Mouse (Mus musculus) large intestine, adult 2 months (tissue): ENCODE measurements at regions not wholly inside any gene's neighbourhood (a gene's known extent, or its start where the extent isn't known, plus 50 kb on each side); places are given as distances from the start of the nearest gene placed in this dataset.

Experiments
- DNase-seq: peaks from one replicate; pipeline ENCODE4 v3.0.0-alpha.2; 2012; ENCODE audit warnings: low read depth, low spot score
- WGBS: fragments of 180-500 bp; shearing (Covaris S2); methylation state at CpG from one replicate; pipeline ENCODE4 v1.1.7; 2018; 5-methylcytosine and 5-hydroxymethylcytosine counted together

GRCm38 (mm10) chr15:87188816-87189455 lies 355.2 kb upstream of the Fam19a5 start:
- WGBS: 71% methylated on average over 9 of the region's 9 CpGs
- DNase-seq: no peak

GRCm38 (mm10) chr15:87191901-87192300 lies 352.2 kb upstream of the Fam19a5 start:
- WGBS: 71% methylated on average over 4 of the region's 4 CpGs
- DNase-seq: no peak

GRCm38 (mm10) chr15:87196306-87196893 lies 347.7 kb upstream of the Fam19a5 start:
- WGBS: 67% methylated on average over 6 of the region's 6 CpGs
- DNase-seq: no peak

- WGBS: 76% methylated on average over 8 of the region's 8 CpGs
- DNase-seq: no peak
Measured at GRCm38 (mm10) chr15:87199641-87200040, 344.5 kb upstream of the Fam19a5 start.

GRCm38 (mm10) chr15:87200282-87201048 lies 343.6 kb upstream of the Fam19a5 start:
- 74% methylated on average over 19 of the region's 19 CpGs for WGBS
- DNase-seq: no peak

DNA sequence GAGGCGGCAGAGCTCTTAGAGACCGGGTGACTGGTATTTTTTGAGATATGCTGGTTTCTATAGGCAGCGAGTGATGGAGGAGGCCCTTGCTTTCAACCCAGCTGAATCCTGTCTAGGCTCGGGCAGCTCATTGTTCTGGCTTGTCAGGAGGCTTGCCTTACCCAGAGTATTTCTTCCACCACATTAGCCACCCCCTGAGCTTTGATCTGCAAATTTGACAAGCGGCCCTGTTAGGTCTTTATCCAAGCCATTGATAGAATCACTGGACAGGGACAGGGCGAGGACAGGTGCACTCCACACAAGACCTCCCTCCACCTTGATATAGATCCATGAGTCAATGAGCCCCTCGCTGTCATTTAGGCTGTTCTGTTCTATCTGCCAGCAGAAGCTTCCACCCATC lies 343.0 kb upstream of the Fam19a5 start:
- 84% methylated on average over 7 of the region's 7 CpGs for WGBS
- DNase-seq: no peak

DNA sequence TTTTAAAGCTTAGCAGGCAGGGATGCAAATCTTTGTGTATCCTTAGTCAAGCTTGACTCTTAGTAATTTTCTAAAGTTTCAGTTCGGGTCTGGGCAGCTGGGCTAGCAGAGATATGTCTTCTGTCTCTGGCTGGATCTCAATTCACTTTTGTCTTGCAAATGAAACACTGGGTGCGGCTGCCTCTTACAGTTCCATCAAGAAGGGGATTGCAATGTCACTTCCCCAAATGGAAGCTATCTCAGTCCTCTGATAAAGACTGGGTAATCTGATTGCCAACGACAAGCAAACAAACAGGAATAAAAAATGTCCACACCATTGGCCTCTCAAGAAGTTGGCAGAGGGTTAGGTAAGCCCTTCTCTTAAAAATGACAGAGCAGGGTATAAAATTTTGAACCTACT lies 314.1 kb upstream of the Fam19a5 start:
- 61% methylated on average over 3 of the region's 3 CpGs for WGBS
- DNase-seq: no peak

- 88% methylated on average over 3 of the region's 3 CpGs for WGBS
- DNase-seq: no peak
Measured at GRCm38 (mm10) chr15:87236096-87236495, 308.0 kb upstream of the Fam19a5 start.

DNA sequence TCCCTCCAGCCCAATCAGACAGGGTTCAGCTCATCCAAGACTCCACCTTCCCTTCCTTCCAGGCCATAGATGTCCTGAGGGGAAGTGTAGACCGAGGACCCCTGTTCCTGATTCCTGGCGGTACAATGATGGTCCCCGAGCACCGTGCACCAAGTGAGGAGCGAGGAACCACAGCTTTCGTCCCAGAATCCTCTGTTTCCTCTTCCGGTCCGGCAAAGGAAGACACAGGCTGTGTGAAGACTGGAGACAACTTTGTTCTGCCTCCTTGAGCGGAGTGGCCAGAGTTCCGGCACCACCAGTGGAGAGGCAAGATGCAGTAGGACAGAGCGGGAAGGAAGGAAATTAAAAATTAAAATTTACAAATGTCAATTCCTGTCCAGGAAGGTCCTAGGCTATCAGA lies 305.0 kb upstream of the Fam19a5 start:
- no peak for DNase-seq
- 95% methylated on average over 11 of the region's 11 CpGs for WGBS

- WGBS: 90% methylated on average over 6 of the region's 6 CpGs
- no peak for DNase-seq
Measured at GRCm38 (mm10) chr15:87261497-87261896, 282.6 kb upstream of the Fam19a5 start.

- no peak for DNase-seq
Measured at GRCm38 (mm10) chr15:87264906-87265305, 279.2 kb upstream of the Fam19a5 start.

GRCm38 (mm10) chr15:87290987-87291529 lies 253.0 kb upstream of the Fam19a5 start:
- no peak for DNase-seq
- WGBS: 61% methylated on average over 7 of the region's 7 CpGs

GRCm38 (mm10) chr15:87319896-87320295 lies 224.2 kb upstream of the Fam19a5 start:
- DNase-seq: no peak

DNA sequence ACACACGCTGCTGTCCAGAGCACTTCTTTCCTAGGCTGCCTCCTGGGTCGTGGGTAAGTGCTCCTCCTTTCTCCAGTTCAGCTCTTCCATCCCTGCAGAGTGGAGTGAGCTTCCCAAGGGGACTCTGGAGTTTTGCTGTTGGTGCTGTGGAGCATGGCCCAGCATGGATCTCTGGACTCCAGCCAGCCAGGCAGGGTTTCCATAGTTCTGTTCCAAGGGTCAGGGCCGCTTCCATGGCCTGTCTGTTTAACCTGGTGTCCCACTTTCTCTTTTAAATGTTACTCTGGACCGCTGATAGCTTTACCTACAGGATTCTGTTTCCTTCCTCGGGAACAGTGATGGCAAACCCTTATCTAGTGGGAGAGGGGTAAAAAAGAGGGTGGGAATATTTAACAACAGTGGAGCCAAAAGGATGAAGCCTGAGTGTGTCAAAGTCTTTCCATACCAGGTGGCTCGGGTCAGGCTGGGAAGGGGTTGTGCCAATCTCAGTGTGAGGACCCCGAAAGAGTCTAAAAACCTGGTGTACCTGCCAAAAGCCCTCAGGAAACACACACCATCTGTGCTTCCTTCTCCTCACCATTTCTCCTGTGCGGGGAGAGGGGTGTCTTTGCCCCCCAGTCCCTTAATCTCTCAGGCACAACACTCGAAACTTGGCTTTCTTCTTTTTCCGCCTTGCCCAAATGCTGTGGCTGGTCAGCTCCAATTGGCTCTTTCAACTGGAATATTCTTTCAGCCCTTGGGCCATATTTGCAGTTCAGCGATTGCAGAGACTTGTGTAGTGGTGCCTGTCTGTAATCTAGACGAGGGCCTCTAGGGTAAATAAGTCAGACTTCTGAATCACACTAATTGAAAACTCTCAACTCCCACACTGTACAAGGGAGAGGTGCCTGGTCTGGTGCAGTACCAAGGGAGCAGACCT lies 222.8 kb upstream of the Fam19a5 start:
- WGBS: 65% methylated on average over 12 of the region's 12 CpGs
- DNase-seq: no peak

DNA sequence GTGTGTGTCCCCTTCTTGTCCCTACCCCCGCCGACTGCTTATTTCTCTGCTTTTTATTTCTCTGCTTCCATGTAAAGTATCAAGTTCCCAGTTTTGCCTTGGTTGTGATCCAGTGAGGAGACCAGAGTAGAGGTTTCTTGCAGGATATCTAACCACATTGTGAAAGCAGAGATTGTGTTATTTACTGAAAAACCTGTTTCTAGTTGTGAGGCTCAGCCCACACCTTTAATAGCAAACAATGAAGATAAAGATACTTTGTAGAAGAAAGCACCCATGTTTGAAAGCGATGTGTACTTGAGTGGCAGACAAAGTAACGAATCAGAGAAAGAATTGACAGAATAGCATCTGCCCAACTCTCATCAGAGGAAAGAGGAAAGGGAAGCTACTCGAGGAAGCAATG lies 218.7 kb upstream of the Fam19a5 start:
- 72% methylated on average over 5 of the region's 5 CpGs for WGBS
- DNase-seq: no peak

GRCm38 (mm10) chr15:87326281-87326680 lies 217.8 kb upstream of the Fam19a5 start:
- WGBS: 33% methylated on average over 6 of the region's 6 CpGs
- DNase-seq: no peak

GRCm38 (mm10) chr15:87332441-87332840 lies 211.7 kb upstream of the Fam19a5 start:
- DNase-seq: no peak
- WGBS: 69% methylated on average over 3 of the region's 3 CpGs

DNA sequence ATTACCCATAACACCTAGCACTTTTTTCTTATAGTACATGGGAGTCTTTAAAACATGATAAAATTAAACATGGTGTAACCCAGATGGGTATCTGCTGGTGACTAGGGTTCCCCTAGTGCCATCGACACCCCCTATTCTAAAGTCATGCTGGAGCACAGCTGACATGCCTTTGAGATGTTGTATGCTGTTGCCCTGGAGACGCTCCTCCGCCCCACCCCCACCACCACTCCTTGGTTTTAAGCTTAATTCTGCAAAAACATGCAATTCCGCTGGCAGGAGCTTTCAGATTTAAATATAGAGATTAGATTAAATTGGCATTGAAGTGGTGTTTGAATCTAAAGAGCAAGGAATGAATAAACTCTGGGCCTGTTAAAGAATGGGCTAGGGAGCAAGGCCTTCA lies 210.6 kb upstream of the Fam19a5 start:
- WGBS: 83% methylated on average over 4 of the region's 4 CpGs
- no peak for DNase-seq

DNA sequence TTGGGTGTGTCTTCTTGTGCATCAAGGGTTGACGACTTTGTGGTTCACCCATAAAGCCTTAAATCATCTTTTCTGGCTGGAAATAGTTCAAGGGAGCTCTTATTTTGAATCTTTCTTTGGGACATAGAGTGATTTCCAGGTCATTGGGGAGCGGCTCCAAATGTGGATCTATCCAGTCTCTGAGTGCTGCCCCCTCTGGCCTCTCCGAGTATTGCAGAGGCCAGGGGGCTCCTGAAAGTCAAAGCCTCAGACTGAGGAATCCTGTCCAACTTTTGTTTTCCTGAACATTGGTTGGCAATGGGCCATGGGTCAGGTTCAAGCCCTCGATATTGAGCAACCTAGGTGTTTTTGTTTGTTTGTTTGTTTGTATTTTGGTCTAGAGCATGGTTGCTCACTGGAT lies 209.7 kb upstream of the Fam19a5 start:
- DNase-seq: no peak
- WGBS: 63% methylated on average over 4 of the region's 4 CpGs

DNA sequence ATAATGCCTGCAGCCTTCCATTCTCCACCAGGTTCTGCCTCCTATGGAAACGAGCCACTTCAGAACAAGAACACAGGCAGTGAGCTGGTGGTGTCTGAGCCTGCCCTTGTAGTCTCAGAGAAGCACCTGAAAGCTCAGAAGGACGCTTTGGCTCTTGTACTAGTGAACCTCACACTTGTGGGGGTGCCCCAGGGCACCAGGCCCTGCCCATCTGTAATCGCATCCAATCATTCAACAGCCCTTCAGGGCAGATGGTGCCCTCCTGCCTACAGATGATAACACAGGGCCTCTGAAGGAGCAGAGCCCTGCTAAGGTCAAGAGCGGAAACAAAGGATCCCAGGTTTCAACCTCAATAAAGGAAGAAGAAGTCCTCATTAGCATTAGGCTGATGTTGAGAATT lies 208.8 kb upstream of the Fam19a5 start:
- WGBS: 70% methylated on average over 4 of the region's 4 CpGs

More for the DNA sequence above, 208.8 kb upstream of the Fam19a5 start:
- no peak for DNase-seq
